Mouse (Mus musculus): ENCODE results near the gene Capn13. TPM values are rescaled to one million over a fixed set of nuclear protein-coding genes. Genes with fewer than 3 reads are reported as not detected.
A peak's percentile ranks its signal among the peaks of the same experiment; 100 is the strongest.
"Not testable (repeated sequence)": the region's sequence is repeated elsewhere in the genome, so short reads cannot be mapped to it uniquely, and the experiment has no call there.

Gene Capn13
- polyA plus RNA-seq, 1 experiment = not detected

DNA sequence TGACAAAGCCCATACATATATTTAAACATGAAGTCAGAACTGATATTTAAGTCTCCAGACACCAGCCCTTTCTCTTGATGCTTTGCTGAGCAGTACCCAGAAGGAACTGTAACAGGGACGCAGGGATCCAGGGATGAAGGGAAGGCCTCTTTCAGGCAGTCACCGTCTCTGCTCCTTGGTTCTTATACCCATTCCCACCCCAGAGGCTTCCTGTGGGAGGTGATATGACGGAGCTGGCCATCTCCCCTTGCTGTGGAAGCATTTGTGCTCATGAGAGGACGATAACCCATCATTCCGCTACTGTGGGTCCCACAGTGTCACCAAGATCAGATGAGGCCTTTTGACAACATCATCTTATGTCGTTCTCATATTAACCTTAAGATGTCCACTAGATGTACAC is 101.7 kb downstream of the Capn13 start:
- no peaks in the 10 kb centered on the region for H3K4me1 ChIP-seq (ENCODE audit: control insufficient read depth, insufficient read depth, low read length)
- TF ChIP-seq POLR2A (IDR thresholded peaks at IDR 0.05; ENCODE audit: extremely low read depth, insufficient read depth, low read length) (no peak), CTCF (IDR thresholded peaks at IDR 0.05; ENCODE audit: extremely low read depth, insufficient read depth, low read length) (no peak)
- H3K4me3 ChIP-seq (ENCODE audit: insufficient read depth, low read length) = no peak overlapping the region
- no peak overlapping the region for H3K27ac ChIP-seq (ENCODE audit: insufficient read depth, low read length)

- TF ChIP-seq POLR2A (IDR thresholded peaks at IDR 0.05; ENCODE audit: extremely low read depth, insufficient read depth, low read length) (no peak), CTCF (IDR thresholded peaks at IDR 0.05; ENCODE audit: extremely low read depth, insufficient read depth, low read length) (peak; percentile 87)
- Histone ChIP-seq H3K27ac (ENCODE audit: insufficient read depth, low read length) (no peak overlapping the region), H3K4me1 (ENCODE audit: control insufficient read depth, insufficient read depth, low read length) (no peaks in the 10 kb centered on the region), H3K4me3 (ENCODE audit: insufficient read depth, low read length) (no peak overlapping the region)
Observed at GRCm38 (mm10) chr17:73296855-73297254, 103.8 kb downstream of the Capn13 start.

DNA sequence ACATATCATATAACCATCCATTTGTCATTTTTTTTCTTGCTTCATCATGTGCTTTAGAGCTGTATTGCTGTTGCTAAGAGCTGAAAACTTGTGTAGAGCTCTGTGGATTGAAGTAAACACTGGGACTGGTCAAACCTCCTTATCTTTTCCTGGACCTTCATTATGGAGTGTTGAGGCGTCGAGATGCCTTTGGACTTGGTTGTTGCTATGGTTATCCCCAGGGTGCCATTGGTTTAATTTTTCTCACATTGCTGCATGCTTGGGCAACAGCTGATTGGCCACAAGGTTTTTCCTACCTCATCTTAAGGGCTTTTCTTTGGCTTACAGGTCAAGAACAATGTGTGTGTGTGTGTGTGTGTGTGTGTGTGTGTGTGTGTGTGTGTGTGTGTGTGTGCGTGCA is 107.4 kb downstream of the Capn13 start:
- TF ChIP-seq POLR2A (IDR thresholded peaks at IDR 0.05; ENCODE audit: extremely low read depth, insufficient read depth, low read length) = no peak
- no peak for TF ChIP-seq CTCF (IDR thresholded peaks at IDR 0.05; ENCODE audit: extremely low read depth, insufficient read depth, low read length)
- Histone ChIP-seq H3K4me1 (ENCODE audit: control insufficient read depth, insufficient read depth, low read length) (no peaks in the 10 kb centered on the region), H3K4me3 (ENCODE audit: insufficient read depth, low read length) (no peak overlapping the region), H3K27ac (ENCODE audit: insufficient read depth, low read length) (no peak overlapping the region)

DNA sequence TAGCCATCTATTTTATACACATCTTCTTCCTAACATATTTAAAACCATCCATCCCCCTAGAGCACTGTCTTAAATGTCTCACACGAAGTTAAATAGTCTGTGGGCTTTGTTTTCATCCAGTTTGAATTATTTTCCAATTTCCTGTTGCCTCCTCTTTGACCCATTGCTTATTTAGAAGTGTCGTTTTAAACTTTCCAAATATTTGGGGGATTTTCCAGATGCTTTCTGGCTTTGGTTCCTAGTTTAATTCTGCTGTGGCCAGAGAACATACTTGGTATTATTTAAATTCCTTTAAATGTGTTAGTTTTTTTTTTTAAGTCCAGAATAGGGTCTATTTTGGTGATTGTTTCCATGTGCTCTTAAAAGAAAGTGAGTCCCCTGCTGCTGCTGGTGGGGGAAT is 116.4 kb downstream of the Capn13 start:
- no peak overlapping the region for H3K4me3 ChIP-seq (ENCODE audit: insufficient read depth, low read length)
- TF ChIP-seq POLR2A (IDR thresholded peaks at IDR 0.05; ENCODE audit: extremely low read depth, insufficient read depth, low read length) (no peak), CTCF (IDR thresholded peaks at IDR 0.05; ENCODE audit: extremely low read depth, insufficient read depth, low read length) (no peak)
- H3K4me1 ChIP-seq (ENCODE audit: control insufficient read depth, insufficient read depth, low read length) = no peaks in the 10 kb centered on the region
- no peak overlapping the region for H3K27ac ChIP-seq (ENCODE audit: insufficient read depth, low read length)

DNA sequence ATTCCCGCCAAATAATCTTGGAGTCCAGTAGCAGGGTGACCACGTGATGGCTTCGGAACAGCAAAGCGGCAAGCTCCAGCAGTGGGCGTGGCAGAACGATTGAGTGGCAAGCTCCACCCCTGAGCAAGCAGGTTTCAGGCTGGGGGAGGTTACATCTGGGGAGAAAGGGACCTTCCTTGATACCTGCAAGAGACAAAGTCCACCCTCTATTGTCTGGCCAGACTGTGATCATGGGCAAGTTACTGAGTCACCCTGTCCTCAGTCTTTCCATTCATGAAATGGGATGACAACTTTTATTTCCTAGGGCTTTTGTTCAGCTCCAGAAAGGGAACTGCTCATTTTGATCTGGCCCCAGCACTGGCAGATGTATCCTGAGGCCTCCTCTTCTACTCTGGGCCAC is 118.0 kb downstream of the Capn13 start:
- H3K4me1 ChIP-seq (ENCODE audit: control insufficient read depth, insufficient read depth, low read length); H3K4me3 ChIP-seq (ENCODE audit: insufficient read depth, low read length); H3K27ac ChIP-seq (ENCODE audit: insufficient read depth, low read length): not testable (repeated sequence)

DNA sequence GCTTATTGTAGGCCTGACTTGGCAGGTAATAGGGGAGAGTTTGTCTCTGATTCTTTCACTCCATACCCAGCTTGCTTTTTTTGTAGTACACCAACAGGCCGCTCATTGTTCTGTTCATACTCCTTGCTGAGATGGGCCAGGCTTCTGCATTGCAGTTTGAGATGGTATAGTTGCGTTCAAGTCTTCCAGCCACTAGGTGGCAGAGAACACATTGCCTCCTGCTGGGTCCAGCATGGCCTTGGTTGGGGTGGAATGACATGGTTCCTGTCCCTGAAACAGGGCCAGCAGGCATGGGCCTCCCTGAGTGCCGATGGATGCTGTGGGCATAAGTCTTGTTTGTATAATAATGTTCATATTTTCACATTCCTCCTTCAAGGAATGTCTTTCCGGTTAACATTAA is 122.9 kb downstream of the Capn13 start:
- no peak overlapping the region for H3K27ac ChIP-seq (ENCODE audit: insufficient read depth, low read length)
- no peaks in the 10 kb centered on the region for H3K4me1 ChIP-seq (ENCODE audit: control insufficient read depth, insufficient read depth, low read length)
- no peak overlapping the region for H3K4me3 ChIP-seq (ENCODE audit: insufficient read depth, low read length)
- TF ChIP-seq POLR2A (IDR thresholded peaks at IDR 0.05; ENCODE audit: extremely low read depth, insufficient read depth, low read length) (no peak), CTCF (IDR thresholded peaks at IDR 0.05; ENCODE audit: extremely low read depth, insufficient read depth, low read length) (no peak)

DNA sequence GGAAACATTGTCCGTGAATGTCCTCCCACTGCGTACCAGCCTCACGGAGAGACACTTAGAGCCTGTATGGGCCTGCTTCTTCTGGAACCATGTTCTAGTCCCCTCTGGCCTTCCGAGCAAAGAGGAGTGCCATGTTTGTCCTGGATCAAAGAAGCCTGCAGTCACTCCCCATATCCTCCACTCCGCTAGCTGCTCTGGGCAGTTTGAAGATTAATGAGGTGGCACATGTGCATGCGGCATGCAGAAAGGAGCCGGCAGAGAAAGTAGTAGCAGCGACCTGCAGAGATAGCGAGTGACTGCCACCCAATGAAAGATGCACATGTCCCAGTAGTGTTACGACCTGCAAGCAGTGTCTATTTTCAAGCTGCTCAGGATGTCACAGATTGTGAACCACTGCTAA is 125.6 kb downstream of the Capn13 start:
- Histone ChIP-seq H3K4me1 (ENCODE audit: control insufficient read depth, insufficient read depth, low read length) (peaks cover 12% of the 10 kb centered on the region), H3K27ac (ENCODE audit: insufficient read depth, low read length) (no peak overlapping the region), H3K4me3 (ENCODE audit: insufficient read depth, low read length) (no peak overlapping the region)
- TF ChIP-seq POLR2A (IDR thresholded peaks at IDR 0.05; ENCODE audit: extremely low read depth, insufficient read depth, low read length) (no peak), CTCF (IDR thresholded peaks at IDR 0.05; ENCODE audit: extremely low read depth, insufficient read depth, low read length) (no peak)

GRCm38 (mm10) chr17:73273809-73274208 is 126.9 kb downstream of the Capn13 start:
- Histone ChIP-seq H3K4me1 (ENCODE audit: control insufficient read depth, insufficient read depth, low read length) (peaks cover 12% of the 10 kb centered on the region), H3K27ac (ENCODE audit: insufficient read depth, low read length) (no peak overlapping the region), H3K4me3 (ENCODE audit: insufficient read depth, low read length) (no peak overlapping the region)
- no peak for TF ChIP-seq CTCF (IDR thresholded peaks at IDR 0.05; ENCODE audit: extremely low read depth, insufficient read depth, low read length)
- TF ChIP-seq POLR2A (IDR thresholded peaks at IDR 0.05; ENCODE audit: extremely low read depth, insufficient read depth, low read length) = no peak

GRCm38 (mm10) chr17:73271797-73272600 is 128.7 kb downstream of the Capn13 start:
- TF ChIP-seq CTCF (IDR thresholded peaks at IDR 0.05; ENCODE audit: extremely low read depth, insufficient read depth, low read length) (no peak), POLR2A (IDR thresholded peaks at IDR 0.05; ENCODE audit: extremely low read depth, insufficient read depth, low read length) (0 out of 2 replicates have a peak, but pooled peaks have one; percentile 40)
- Histone ChIP-seq H3K4me3 (ENCODE audit: insufficient read depth, low read length) (peak overlapping the region; percentile 10), H3K27ac (ENCODE audit: insufficient read depth, low read length) (peak overlapping the region; percentile 71), H3K4me1 (ENCODE audit: control insufficient read depth, insufficient read depth, low read length) (peaks cover 12% of the 10 kb centered on the region)

Data from cortical plate, adult 2 months (tissue).